Mouse (Mus musculus) ES-Bruce4 (cell line): ENCODE data around the gene Abcf1. TPM values are rescaled to one million over a fixed set of nuclear protein-coding genes. Genes with fewer than 3 reads are reported as not detected.

Source experiments
- H3K27ac ChIP-seq: 2 replicates; pipeline ENCODE4 v1.5.1; 2012; ENCODE audit warnings: low read length, inconsistent platforms; ENCODE audit not compliant: insufficient read depth
- H3K27me3 ChIP-seq: 2 replicates; pipeline ENCODE4 v1.6.1; 2012; ENCODE audit warnings: mild to moderate bottlenecking, low read length, inconsistent platforms; ENCODE audit not compliant: control insufficient read depth, poor library complexity, insufficient read depth, severe bottlenecking
- H3K36me3 ChIP-seq: 2 replicates; pipeline ENCODE4 v1.6.1; 2012; ENCODE audit warnings: inconsistent platforms, mild to moderate bottlenecking, low read length, moderate library complexity; ENCODE audit not compliant: control insufficient read depth, poor library complexity, insufficient read depth, severe bottlenecking
- H3K4me1 ChIP-seq: one replicate; pipeline ENCODE4 v1.8.1; 2011; ENCODE audit warnings: low read length; ENCODE audit not compliant: control insufficient read depth, insufficient read depth
- H3K4me3 ChIP-seq: 2 replicates; pipeline ENCODE4 v1.5.1; 2011; ENCODE audit warnings: low read depth, mild to moderate bottlenecking, low read length
- H3K9ac ChIP-seq: 2 replicates; pipeline ENCODE4 v1.6.1; 2012; ENCODE audit warnings: low read depth, mild to moderate bottlenecking, inconsistent platforms; ENCODE audit not compliant: poor library complexity, severe bottlenecking
- H3K9me3 ChIP-seq: replicated peaks from 2 replicates; pipeline ENCODE4 v1.6.1; 2012; ENCODE audit warnings: mild to moderate bottlenecking, low read length, inconsistent platforms; ENCODE audit not compliant: control insufficient read depth, poor library complexity, insufficient read depth, severe bottlenecking
- CTCF ChIP-seq: IDR thresholded peaks from one replicate; pipeline ENCODE4 v1.8.1; 2011; ENCODE audit warnings: low read depth, low read length
- EP300 ChIP-seq: IDR thresholded peaks from 2 replicates; pipeline ENCODE4 v1.6.1; 2011; ENCODE audit warnings: low read depth, low read length; ENCODE audit not compliant: insufficient read depth
- POLR2A ChIP-seq: IDR thresholded peaks from one replicate; pipeline ENCODE4 v1.8.1; 2011; ENCODE audit warnings: low read length; ENCODE audit not compliant: insufficient read depth
- polyA plus RNA-seq: library from polyadenylated mRNA; stranded (reverse); fragments of >200 nt; gene quantifications from 2 replicates; pipeline ENCODE4 v1.2.4, GENCODE M21; 2011; ENCODE audit warnings: low read depth; ENCODE audit not compliant: missing spikeins, insufficient read depth, insufficient read length

Abcf1 gene
- polyA plus RNA-seq, 1 experiment, result 213 TPM

DNA sequence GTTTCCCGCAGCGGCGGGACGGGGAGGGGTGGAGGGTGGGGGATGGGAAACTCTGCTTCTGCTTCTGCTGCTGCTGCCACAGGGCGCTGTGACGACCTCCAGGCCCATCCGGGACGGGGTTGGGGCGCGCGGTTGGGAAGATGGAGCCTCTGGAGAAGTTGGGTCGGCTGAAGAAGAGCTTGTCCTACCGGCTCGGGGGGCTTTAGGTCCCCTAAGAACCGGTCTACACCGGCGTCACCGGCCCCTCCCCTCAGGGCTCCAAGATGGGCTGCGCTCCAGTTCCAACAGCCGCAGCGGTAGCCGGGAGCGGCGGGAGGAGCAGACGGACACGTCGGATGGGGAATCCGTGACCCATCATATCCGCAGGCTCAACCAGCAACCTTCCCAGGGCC is 10.8 kb upstream of the Abcf1 start:
- H3K4me1 ChIP-seq, result no peaks in the 10 kb centered on the region
- peak overlapping the region; percentile 2; the same call in 1 of the 2 replicates for H3K27ac ChIP-seq
- H3K9me3 ChIP-seq, result no peaks in the 10 kb centered on the region
- peak overlapping the region; percentile 92 for H3K4me3 ChIP-seq
- peaks cover 17% of the 10 kb centered on the region; the same call in 1 of the 2 replicates for H3K36me3 ChIP-seq
- TF ChIP-seq EP300, result no peak
- no peak for TF ChIP-seq CTCF
- TF ChIP-seq POLR2A, result no peak
- H3K27me3 ChIP-seq, result no peaks in the 10 kb centered on the region
- peak overlapping the region; percentile 92 for H3K9ac ChIP-seq

DNA sequence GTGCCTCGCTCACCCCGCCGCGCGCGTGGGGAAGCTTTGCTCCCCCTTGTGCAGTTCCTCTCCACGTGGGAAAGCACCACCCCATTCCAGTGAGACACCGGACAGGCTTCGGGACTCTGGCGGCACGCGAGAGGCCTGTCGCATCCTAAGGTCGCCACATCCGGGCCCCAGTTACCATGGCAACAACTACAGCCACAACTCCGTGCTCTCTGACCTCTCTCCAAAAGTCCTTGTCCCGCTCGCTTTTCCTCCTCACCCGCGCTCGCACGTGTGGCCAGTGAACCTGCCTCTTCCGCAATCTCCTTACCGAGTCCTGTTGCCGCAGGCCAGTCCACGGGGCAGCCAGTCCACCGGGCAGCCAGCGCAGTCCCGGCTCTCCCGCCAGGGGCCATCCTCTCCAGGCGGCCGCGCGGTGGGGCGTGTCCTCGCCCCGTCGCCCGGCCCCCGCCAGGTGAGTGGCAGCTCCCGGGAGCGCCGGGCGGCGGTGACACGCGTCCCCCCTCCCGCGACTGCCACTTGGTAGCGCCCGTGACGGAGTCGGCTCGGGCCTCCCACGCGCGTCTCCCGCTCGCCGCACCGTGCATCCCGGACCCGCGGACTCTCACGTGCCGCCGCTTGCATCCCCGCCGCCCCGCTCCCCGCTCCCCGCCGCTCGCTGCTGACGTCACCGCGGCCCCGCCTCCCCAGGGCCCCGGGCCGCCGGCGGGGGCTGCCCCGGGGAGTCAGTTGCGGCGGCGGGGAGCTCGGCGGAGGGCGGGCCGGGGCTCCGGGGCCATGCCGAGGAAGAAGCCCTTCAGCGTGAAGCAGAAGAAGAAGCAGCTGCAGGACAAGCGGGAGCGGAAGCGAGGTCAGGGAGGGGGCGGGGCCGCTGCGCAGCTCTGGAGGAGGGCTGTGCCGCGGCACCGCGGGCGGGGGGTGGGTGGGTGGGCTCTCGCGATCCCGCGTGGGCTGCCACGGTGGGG is 10.1 kb upstream of the Abcf1 start, which contains the start of the genes Gnl1 and Prr3:
Gene Gnl1, plus strand, starts transcription at position 451 of the 962 bp plus-strand sequence.
Gene Prr3, minus strand, starts transcription at position 836 of the 962 bp plus-strand sequence.
- TF ChIP-seq EP300 (no peak), POLR2A (no peak), CTCF (no peak)
- peak within 1 kb of the TSS; percentile 92 for H3K4me3 ChIP-seq
- H3K27ac ChIP-seq, result peak within 1 kb of the TSS; percentile 61
- H3K9me3 ChIP-seq, result no peaks in the 10 kb centered on the region
- no peaks in the 10 kb centered on the region for H3K27me3 ChIP-seq
- H3K9ac ChIP-seq, result peak within 1 kb of the TSS; percentile 92
- no peaks in the 10 kb centered on the region for H3K4me1 ChIP-seq
- H3K36me3 ChIP-seq, result peaks cover 17% of the 10 kb centered on the region; the same call in 1 of the 2 replicates

DNA sequence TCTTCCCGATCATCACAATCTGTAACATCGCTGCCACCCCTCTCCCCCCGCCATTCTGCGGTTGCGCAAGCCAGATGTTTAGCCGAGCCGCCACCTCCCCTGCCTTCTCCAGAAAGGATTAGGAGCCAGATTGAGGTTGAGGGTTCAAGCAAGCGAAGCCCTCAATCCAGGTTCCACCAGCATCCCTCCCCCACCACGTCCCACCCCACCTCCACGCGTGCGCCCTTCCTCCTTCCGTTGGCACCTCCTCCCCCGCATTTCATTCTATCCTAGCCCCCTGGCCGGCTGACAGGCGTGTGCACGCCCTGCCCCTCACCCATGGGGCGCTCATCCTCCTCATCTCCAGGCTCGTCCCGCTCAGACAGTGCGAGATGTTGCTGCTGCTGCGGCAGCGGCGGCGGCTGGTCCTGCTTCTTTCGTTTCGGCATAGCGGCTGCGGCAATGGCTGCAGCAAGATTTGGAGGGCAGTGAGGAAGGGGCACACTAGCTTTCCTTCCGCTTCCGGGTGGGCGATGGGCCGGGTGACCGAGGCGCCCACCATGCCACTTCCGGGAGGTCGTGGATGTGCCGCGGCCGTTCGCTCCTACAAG is 9.3 kb upstream of the Abcf1 start:
- Histone ChIP-seq H3K4me1 (no peaks in the 10 kb centered on the region), H3K9me3 (no peaks in the 10 kb centered on the region), H3K27ac (peak overlapping the region; percentile 61), H3K4me3 (peak overlapping the region; percentile 92), H3K9ac (peak overlapping the region; percentile 92), H3K27me3 (no peaks in the 10 kb centered on the region), H3K36me3 (peaks cover 20% of the 10 kb centered on the region; the same call in 1 of the 2 replicates)
- no peak for TF ChIP-seq POLR2A
- TF ChIP-seq CTCF, result no peak
- TF ChIP-seq EP300, result no peak

DNA sequence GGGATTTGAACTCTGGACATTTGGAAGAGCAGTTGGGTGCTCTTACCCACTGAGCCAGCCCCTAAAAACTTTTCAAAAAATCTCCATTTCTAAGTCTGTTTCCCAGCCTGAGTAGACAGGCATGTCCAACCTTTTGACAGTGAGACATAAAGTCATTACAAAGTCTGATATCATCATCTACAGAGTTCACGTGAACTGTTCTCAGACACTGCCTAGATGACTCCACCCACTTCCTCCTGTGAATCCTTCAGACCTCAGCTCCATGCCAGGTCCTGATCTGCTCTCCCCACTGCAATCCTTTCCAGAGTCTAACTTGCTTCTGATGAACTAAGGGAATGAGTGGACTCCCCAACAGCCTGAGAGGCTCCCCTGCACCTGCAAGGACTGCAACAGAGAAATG is 2.6 kb upstream of the Abcf1 start:
- H3K36me3 ChIP-seq, result peaks cover 8% of the 10 kb centered on the region; the same call in 1 of the 2 replicates
- H3K27ac ChIP-seq, result no peak overlapping the region
- TF ChIP-seq POLR2A, result no peak
- H3K4me1 ChIP-seq, result no peaks in the 10 kb centered on the region
- H3K9me3 ChIP-seq, result no peaks in the 10 kb centered on the region
- H3K4me3 ChIP-seq, result no peak overlapping the region
- no peaks in the 10 kb centered on the region for H3K27me3 ChIP-seq
- no peak overlapping the region for H3K9ac ChIP-seq

DNA sequence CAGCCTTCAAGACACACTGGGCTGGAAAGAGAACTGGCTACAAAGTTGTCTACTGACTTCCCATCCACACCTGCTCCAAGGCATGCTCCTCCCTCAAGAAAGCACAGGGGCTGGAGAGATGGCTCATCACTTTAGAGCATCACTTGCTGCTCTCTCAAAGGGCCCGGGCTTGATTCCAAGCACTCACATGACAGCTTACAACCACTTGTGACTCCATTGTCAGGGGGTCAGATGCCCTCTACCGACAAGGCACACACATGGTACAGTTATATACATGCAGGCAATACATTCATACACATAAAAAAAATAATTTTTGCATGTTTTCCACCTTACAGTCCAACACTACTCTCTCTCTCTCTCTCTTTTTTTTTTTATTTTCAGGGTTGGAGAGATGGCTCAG is 1.9 kb downstream of the Abcf1 start:
- Histone ChIP-seq H3K4me3 (no peak overlapping the region), H3K9me3 (no peaks in the 10 kb centered on the region), H3K9ac (no peak overlapping the region), H3K36me3 (peaks cover 23% of the 10 kb centered on the region), H3K27me3 (no peaks in the 10 kb centered on the region), H3K27ac (no peak overlapping the region), H3K4me1 (no peaks in the 10 kb centered on the region)
- no peak for TF ChIP-seq EP300
- no peak for TF ChIP-seq POLR2A
- TF ChIP-seq CTCF, result no peak
